Mouse (Mus musculus) layer of hippocampus, adult 9-10 months (tissue): Measurements from ENCODE around the gene Ksr1.

Experiments
- DNase-seq: peaks from one replicate; pipeline ENCODE4 v3.0.0; 2022; ENCODE audit warnings: low spot score

Gene Ksr1

DNA sequence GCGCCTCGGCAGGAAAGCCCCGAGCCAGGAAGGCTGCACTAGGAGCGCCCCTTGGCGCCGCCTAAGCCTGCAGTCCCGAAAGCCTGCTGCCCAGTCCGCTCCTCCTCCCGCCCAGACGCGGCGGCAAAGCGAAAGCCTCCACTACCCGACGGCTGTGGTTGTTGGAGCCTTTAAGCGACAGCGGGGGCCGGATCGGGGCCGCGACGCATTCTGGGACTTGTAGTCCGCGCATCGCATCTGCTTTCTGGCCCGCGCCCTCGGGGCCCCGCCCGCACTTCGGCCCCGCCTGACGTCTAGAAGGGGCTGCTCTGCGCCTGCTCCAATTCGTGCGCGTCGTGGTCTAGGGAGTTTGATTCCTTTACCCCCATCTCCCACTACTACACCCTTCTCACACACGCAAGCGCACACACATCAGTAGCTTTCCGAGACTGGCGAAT is at the start of gene Ksr1:
TSS of gene Ksr1 (minus strand) at position 77 of the 437 bp plus-strand sequence.
- peak; percentile 73 for DNase-seq

DNA sequence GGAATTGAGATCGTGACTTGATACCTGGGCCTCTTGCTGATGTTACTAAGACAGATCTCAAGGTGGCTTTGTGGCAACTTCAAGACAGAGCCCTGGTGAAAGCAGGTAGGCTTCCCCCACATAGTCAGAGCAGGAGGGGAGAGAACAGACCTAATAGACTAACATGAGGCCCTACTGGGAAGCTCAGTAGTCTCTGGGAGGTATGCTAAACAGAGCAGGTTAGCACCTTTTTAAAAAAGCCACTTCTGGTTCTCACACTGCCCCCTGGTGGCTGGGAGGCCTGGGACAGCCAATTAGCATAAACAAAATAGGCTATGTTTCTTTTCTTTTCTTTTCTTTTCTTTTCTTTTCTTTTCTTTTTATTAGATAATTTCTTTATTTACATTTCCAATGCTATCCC is 46.0 kb upstream of the Ksr1 start:
- no peak for DNase-seq

DNA sequence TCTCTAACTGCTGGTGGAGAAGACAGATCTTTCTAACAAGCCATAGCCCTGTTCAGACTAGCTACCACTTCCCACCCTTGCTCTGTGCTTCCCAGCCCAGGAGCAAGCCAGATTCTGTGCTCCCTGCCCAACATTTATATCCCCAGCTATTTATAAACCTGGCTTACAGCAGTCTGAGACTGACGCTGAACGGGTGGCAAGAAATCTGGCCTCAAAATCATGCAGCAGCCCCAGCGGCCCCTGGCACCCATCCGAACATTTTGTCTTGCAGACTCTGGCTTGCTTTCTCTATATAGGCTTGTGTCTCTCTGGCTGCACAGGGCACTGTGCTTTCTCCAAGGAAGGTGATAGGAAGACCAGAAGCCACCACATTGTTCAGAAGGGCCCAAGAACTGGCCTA is 45.0 kb upstream of the Ksr1 start:
- DNase-seq, result no peak

DNA sequence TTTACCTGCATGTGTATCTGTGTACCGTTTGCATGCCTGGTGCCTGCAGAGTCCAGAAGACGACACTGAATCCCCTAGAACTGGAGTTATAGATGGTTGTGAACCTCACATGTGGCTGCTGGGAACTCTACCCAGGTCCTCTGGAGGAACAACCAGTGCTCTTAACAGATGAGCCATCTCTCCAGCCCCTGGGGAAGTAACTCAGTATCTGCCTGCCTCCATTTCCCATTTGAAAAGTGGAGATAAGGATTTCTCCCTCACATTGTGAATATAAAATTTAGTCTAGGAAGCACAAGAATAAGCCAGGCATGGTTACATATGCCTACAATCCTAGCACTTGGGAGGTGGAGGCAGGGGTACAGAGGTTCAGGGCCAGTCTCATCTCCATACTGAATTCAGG is 44.0 kb upstream of the Ksr1 start:
- no peak for DNase-seq

DNA sequence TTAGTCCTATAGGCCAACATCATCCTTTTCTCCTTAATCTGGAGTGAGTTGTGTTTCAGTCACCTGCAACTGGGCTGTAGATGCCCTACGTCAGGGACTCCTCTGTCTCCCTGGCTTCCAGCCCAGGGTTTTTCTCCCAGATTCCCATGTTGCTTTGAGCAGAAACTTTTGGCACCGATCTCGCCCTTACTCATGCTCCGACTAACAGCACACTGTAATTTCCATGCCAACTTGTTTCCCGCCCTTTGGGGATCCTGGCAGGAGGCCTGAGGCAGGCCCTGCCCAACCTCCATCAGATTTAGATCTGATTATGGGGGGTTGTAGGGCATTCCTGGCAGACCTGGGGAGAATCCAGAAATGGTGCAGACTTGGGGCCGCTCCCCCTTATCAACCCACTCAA is 42.0 kb upstream of the Ksr1 start:
- no peak for DNase-seq

DNA sequence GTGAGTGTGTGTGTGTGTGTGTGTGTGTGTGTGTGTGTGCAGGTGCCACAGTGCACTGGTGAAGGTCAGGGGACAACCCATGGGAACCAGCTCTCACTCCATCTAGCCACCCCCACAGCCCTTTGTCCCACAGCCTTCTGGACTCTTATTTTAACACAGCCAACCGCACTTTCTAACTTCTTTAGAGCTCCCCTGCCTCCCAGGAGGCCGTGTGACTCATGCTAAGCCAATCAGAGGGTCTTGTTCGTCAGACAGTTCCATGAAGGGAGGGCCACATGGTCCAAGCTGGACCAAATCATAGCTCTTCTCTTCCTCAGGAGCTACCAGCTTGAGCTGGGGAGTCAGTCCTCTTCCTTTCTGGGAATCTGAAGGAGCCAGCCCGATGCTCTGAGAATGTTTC is 41.1 kb upstream of the Ksr1 start:
- DNase-seq, result no peak

DNA sequence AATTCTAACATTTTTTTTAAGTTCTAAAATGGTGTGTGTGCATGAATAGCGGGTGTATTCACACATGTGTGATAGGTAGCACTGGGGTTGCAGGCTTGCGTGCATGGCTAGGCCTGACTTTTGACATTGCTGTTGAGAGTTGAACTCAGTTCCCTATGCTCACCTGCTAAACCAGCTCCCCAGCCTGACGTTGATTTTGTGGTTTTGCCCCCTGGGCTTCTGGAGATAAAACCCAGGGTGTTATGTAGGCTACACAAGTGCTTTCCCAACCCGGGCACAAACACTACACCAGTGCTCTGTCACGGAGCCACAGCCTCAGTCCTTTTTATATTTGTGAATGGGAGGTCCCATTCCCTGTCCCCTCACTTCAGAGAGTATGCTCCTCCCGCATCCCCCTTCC is 39.5 kb upstream of the Ksr1 start:
- no peak for DNase-seq

DNA sequence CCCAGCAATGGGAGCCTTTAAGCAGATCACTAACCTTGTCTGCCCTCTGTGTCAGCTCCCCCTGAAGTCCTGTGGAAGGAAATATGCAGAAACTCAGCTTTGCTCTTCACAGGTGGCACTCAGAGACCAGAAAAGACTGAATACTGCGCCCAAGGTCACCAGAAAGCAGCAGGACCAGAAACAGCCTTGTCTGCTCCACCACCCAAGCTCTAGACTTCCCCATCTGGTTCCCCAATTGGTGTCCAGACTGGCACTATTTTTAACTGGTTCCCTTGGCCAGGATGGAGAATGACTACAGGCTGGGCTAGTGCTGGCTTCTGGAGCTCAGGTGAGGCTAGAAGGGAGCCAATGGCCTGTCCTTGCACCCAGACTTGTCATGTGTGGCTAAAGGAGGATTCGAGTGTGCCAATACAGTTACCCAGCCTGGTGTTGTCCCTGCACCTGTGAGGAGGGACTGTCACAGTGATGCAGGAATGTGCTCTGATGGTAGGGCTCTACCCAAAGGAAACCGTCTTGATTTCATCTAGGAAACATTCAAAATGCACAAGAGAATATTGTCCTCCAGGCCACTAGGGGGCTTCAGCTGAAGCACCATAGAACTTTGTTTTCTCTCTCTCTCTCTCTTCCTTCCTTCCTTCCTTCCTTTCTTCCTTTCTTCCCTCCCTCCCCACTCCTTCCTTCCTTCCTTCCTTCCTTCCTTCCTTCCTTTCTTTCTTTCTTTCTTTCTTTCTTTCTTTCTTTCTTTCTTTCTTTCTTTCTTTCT is 38.1 kb upstream of the Ksr1 start:
- no peak for DNase-seq

DNA sequence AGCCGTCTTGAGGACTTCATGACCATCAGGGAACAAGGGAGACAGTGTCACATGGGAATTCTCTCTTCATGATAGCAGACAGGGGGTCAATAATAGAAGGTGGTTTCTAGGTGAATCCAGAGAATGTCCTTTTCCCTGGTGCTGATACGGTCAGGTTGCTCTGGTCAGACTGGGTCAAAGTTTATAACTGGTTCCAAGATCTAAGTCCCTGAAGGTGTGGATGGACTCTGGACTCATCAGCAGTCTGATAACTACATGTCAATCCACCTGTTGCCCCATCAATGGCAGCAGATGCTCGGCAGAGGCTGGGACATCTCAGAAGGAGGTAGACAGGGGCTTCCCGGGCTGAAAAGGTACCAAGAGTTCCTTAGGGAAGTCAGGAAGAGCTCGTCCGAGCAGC is 37.2 kb upstream of the Ksr1 start:
- DNase-seq, result no peak

DNA sequence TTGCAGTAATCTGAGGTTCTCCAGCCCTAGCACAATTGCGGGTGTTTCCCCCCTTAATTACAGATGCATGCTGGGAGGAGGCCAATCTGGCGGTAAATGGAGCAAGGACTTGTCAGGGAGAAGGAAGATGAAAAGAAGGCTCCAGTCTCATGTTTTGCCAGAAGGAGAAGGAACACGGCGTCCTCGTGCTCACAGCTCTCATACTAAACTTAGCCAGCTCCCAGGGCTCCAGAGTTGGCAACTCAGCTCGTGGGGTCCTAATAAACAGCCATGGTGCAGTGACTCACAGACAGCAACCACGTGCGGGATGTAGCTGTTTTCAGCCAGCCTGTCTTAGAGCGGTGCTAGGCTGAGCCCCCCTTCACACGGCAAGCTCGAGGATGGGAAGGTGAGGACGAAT is 36.7 kb upstream of the Ksr1 start:
- DNase-seq, result peak; percentile 38

DNA sequence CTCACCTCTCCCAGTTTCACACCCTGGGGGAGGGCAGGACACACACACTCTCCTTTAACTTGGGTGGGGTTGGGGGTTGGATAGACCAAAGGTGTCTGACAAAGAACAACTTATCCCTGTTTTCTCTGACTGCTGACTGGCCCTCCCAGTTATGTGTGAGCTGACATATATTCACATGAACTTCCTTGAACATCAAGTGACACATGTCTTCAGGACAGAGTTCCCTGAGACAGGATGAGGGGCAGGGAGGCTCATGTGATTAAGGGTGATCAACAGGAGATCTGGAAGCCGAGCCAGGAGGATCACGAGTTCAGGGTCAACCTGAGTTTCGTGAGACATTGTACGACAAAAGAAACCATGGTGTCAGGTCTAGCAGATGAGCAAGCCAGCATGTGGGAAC is 35.7 kb upstream of the Ksr1 start:
- no peak for DNase-seq

DNA sequence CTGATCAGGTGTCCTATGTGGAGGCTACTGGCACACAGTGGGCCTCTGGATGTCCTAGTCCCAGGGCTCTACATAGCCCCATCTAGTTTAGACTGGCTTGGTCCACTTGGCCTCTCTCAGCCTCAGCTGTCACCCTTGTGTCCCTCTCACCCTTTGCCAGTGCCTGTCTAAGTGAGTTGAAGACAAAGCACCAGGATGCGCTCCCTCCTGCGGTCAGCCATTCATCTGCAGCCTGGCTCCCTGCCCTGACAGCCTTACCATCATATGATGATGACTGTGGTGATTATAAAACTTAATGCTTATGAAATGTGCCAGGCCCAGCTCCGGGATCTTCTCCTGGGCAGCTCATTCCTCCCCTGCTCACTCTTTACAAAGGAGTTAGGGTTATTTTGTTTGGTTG is 30.5 kb upstream of the Ksr1 start:
- no peak for DNase-seq

DNA sequence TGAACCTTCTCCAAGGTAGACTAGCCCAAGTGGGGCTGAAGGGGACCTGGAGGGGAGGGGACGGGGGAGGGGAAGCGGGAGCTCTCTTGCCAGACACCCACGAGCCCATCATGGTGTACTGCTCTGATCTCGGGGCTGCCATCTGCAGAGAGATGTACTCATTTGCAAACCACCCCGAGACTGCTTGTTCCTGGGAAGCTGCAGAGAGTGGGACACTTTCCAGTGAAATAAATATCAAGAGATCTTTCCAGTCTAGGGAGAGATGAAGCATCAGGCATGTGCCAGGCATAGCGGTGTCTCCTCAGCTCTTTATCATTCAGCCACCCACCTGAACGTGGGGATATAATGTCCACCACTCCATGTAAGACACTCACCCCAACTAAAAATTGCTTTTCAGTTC is 25.8 kb upstream of the Ksr1 start:
- DNase-seq, result no peak

DNA sequence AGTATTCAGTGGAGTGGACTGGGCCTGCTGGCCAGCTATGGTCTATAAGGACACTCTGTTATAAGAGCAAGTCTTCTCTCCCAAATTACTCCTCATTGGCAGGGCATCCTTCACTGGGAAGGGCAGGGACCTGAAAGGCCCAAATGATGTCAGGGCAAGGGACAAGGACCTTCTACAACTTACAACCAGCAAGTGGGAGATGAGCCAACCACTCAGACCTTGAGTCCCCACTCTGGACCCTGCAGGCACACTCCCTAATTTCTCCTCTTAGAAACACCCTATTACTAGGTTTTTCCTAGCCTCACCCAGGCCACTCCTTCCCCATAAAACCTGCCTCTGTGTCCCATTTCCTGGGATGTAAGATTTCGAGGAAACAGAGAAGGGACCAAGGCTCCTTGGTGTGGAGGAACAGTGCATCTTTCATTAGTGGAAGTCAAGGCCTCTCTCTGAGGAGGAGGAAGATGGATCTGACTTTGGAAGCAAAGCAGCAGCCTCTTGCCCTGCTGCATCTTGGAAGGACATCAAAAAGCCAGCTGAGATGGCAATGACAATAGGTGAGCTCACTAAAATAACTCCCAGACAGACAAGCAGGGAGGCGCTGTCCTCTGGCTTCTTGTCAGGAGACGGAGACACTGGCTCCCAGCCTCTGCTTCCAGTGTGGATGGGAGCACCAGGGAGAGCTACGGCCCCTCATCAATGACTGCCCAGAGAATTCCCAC is 20.5 kb upstream of the Ksr1 start:
- no peak for DNase-seq

DNA sequence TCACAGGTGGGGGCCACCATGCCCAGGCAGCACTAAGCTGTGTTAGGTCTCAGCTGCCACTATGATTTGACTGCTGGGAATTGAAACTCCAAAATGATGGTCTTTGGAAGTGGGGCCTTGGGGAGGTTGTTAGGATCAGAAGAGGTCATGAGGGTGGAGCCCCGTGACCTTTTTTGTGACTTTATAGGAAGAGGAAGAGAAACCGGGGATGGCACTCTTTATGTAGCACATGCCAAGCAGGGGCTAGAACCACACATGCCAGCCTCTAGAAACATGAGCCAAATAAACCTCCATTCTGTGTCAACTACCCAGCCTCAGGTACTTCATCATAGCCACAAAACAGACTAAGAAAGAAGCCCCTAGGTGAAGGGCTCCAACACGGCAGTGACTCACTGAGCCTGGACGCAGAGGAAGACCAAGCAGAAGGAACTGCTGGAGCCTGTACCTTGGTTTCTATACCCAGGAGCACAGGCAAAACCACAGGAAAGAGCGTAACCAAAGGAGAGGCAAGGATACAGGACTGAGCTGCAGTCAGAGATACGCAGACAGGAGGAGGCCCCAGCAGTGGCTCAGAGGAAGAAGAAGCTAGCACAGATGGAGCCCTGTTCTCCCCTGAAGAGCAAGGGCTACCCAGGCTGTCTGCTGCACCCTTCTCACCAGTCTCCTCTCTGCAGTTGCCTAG is 15.0 kb upstream of the Ksr1 start:
- DNase-seq, result no peak

DNA sequence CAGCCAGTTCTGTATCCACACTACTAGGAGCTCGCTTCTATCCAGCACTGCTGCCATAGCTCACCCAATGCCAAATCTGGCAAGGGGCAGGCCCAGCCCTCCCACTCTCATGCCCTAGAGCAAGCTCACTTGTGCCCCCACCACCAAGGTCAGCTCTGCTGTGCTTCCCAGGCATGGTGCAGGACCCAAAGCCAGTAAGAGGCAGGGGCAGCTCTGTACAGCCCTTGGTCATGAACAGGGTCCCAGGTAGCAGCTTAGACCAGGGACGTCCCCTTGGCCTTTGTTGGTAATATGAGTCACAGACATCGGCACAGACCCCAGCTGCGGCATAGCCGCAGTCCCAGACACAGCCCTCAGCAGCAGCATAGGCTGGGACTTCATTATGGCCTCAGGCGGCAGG is 13.9 kb upstream of the Ksr1 start:
- no peak for DNase-seq

DNA sequence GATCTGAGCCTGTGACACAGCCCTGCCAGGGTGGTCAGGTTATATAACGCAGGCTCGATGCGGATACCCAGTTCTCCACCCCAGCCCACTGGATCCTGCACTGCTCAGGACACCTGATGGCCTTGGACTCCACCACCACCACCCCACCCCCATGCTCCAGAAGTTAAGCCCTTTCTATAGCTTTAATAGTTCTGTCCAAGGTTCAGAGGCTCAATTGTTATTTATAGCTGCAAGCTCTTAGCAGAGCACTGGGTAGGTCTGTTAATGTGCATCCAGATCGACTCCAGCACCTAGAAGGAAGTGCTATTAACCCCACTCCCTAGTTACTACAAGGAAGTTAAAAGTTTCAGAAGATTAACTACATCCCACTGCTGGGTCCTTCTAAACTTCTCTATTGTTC is 11.5 kb upstream of the Ksr1 start:
- DNase-seq, result no peak

DNA sequence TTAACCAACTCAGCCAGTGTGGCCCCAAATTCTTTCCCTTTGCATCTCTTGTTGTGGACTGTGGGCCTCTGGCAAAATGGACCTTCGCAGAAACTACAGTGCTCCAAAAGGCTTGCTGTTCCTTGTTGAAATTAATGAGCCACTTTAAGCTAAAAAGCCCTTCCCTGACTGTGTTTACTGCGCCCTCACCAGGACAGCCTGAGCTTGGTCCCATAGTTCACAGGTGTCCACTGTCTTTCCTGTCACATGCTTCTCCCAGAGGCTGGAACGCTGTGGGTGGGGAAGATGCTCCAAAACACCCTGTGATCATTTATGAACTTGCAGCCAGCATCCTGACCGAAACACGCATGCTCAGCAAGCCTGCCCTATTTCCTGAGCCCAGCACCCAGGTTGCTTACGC is 9.1 kb upstream of the Ksr1 start:
- no peak for DNase-seq

DNA sequence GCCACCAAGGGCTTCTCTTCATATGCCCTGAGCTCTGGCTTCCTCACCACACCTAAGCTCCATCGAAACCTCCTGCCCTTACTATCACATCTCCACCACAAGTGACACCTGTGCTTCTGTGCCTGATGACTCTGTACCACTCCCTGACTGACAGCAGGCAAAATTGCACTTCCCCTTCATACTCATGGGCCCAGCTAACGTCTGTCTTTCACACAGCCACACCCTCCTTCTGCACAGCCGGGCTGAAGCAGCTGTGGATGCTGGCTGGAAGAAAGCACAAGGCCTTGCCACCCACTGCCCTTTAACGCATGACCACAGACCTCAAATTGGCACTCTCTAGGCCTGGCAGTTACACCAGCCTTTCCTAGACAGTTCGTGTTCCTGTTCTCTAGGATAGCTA is 6.5 kb upstream of the Ksr1 start:
- no peak for DNase-seq

DNA sequence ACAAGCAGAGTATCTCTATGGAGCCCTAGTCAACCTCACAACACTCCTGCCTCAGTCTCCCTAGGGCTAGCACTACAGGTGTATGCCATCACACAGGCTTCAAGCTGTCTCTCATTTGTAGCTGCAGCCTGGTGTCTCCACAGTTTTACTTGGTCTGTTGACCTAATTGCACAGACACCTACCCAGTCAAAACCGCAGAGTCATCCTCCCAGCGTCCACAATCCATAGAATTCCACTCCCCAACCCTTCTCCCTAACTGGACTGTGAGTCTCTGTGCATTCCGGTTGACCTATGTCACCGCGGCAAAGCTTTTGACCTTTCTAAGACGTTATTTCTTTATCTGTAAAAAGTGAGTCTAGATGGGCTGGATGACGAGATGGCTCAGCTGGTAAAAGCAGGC is 5.7 kb upstream of the Ksr1 start:
- no peak for DNase-seq

DNA sequence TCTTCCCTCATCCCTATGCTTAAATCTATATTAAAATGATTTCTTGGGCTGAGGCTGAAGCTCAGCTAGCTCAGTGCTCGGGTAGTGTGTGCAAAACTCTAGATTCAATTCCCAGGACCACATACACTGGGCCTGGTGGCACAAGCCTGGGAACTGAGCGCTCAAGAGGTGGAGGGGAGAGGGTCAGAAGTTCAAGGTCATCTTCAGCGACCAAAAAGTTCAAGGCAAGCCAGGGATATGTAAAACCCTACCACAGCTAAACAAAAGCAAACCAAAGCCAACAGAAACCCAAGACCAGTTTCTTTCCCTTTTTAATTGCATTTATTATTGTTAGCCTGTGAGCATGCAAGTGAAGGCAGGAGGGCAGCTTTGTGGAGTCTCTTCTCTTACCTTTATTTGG is 4.1 kb upstream of the Ksr1 start:
- no peak for DNase-seq

DNA sequence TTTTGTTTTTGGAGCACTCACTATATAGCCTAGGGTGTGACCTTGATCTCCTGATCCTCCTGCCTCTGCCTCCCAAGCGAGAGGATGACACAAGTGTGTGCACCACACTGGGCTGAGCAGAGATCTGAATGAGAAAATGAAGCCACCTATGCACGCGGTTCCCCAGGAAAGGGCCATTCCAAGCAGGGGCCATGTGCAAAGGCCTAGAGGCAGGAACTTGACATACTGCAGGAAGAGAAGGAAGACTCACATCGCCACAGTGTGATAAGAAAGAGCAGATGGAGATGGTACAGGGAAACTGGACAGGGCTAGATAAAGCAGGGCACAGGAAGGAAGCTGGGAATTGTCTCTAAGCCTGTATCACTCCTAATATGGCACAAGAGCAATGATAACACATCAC is 3.1 kb upstream of the Ksr1 start:
- DNase-seq, result no peak

DNA sequence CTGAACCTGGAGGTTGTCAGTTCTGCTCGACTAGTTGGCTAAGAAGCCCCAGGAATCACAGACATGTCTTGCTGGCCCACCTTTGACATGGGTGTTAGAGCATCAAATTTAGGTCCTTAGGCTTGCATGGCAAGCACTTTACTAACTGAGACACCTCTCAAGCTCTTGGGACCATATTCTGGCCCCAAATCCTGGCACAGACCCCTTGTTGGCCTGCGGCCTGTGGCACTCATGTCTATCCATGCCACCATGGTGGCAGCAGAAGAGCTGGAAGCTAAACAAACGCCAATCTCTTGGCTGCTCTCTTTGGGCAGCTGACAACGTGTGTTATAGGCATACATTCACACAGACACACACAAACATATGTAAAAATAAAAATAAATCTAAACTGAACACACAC is 2.6 kb upstream of the Ksr1 start:
- DNase-seq, result no peak
